Mouse (Mus musculus): ENCODE data around the gene Nme8.

DNA sequence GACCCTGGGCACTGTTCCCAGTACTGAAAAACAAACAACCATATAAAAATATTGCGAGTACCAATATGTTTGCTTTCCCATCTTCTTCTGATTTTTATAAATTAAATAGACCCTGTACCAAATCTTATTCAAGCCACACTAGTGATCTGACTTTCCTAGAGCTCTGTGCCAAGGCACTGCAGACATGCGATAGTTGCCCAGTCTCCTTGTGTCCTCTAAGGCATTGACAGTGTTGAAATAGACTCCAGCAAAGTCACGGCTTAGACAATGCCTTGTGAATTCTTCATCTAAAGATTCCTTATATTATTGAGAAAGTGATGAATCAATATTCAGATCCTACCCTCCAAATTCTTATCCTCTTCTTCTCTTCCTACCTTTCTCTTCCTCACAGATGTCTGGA, 23.6 kb downstream of the Nme8 start:
- TF ChIP-seq EP300 (IDR thresholded peaks at IDR 0.05; ENCODE audit: low read depth) (no peak), CTCF (IDR thresholded peaks at IDR 0.05; ENCODE audit: low read depth) (no peak)

Measured in liver, postnatal 0 days (tissue).